Mouse (Mus musculus): ENCODE results near the gene Samd4. TPM values are rescaled to one million over a fixed set of nuclear protein-coding genes. Genes with fewer than 3 reads are reported as not detected.

The Samd4 gene
- total RNA-seq, 2 experiments from 2014 or later = 0.45 to 3.8 TPM

- ATAC-seq (replicated peaks; ENCODE audit: low FRiP score, poor library complexity, severe bottlenecking) = no peak
Observed at GRCm38 (mm10) chr14:47154303-47154702, 271.6 kb downstream of the Samd4 start.

Other genes starting within 250 kb of the Samd4 start
- gene Cdkn3, start 122.3 kb upstream of the Samd4 start, total RNA-seq (2015; ENCODE audit: low replicate concordance) = 166 and 177 TPM in 2 replicates
- 251 and 256 TPM in 2 replicates for gene Cdkn3, start 122.3 kb upstream of the Samd4 start, total RNA-seq (2017; ENCODE audit: low replicate concordance)
- gene Cnih1, start 94.4 kb upstream of the Samd4 start, total RNA-seq (2015; ENCODE audit: low replicate concordance) = 64.9 and 83.0 TPM in 2 replicates
- gene Cnih1, start 94.4 kb upstream of the Samd4 start, total RNA-seq (2017; ENCODE audit: low replicate concordance) = 31.4 and 51.3 TPM in 2 replicates
- gene Gmfb, start 60.6 kb upstream of the Samd4 start, total RNA-seq (2015; ENCODE audit: low replicate concordance) = 19.3 and 24.5 TPM in 2 replicates
- 19.0 and 31.4 TPM in 2 replicates for gene Gmfb, start 60.6 kb upstream of the Samd4 start, total RNA-seq (2017; ENCODE audit: low replicate concordance)
- gene Cgrrf1, start 50.7 kb upstream of the Samd4 start, total RNA-seq (2015; ENCODE audit: low replicate concordance) = 47.4 and 49.4 TPM in 2 replicates
- gene Cgrrf1, start 50.7 kb upstream of the Samd4 start, total RNA-seq (2017; ENCODE audit: low replicate concordance) = 51.3 and 56.2 TPM in 2 replicates

Measured in erythroid progenitor cell, adult 5-6 weeks (primary cell).